Mouse (Mus musculus) spleen, adult 2 months (tissue): Measurements from ENCODE around the gene Ifngr1.

Experiments
- CTCF ChIP-seq: fragments of 200-500 bp; IDR thresholded peaks from 2 replicates; pipeline ENCODE4 v1.5.1; 2011; ENCODE audit warnings: mild to moderate bottlenecking, inconsistent platforms; ENCODE audit not compliant: insufficient read depth, insufficient read length, insufficient replicate concordance; ENCODE audit errors: extremely low read depth
- POLR2A ChIP-seq: fragments of 200-500 bp; IDR thresholded peaks from 2 replicates; pipeline ENCODE4 v1.6.1; 2011; ENCODE audit warnings: low read depth, low read length, inconsistent platforms

- no peak for TF ChIP-seq CTCF
- TF ChIP-seq POLR2A, result no peak
Observed at GRCm38 (mm10) chr10:19580660-19581059, 11.1 kb upstream of the Ifngr1 start.
